8 mouse cellular contexts compared by ENCODE assay signal in genomic region chr13:3729926-3730698, GRCm38 (mm10).
DNase-seq lines count a peak whose midpoint lies in the region; ATAC-seq lines count a peak whose summit lies in the region.

No protein-coding gene starts in this region.

- H3K9ac ChIP-seq in heart, embryonic 13.5 days: no peak overlapping the region
- no peak overlapping the region for H3K9ac ChIP-seq in limb, embryonic 15.5 days

- DNase-seq in kidney, adult 9 months: peak; percentile 45
- no peak for DNase-seq in kidney, postnatal 14 days
- peak; percentile 74 for DNase-seq in retina, postnatal 1 day
- DNase-seq in gastrocnemius, postnatal 14 days: no peak
- DNase-seq in ovary, postnatal 10 days (ENCODE audit: low spot score): no peak
- no peak for DNase-seq in c-Kit-positive CD71-positive TER-119-positive erythroid progenitor cells, embryonic 14.5 days (ENCODE audit: low spot score)

- H3K9me3 ChIP-seq in heart, embryonic 13.5 days: no peaks in the 10 kb centered on the region
- no peaks in the 10 kb centered on the region for H3K9me3 ChIP-seq in limb, embryonic 15.5 days

- WGBS in heart, embryonic 13.5 days: 13% methylated on average over 3 of the region's 3 CpGs
- WGBS in limb, embryonic 15.5 days: 5% methylated on average over 3 of the region's 3 CpGs

- no peak for ATAC-seq in heart, embryonic 13.5 days (ENCODE audit: extremely low read depth, insufficient number of reproducible peaks, low FRiP score, low TSS enrichment)
- peak; percentile 35; the same call in 1 of the 2 replicates for ATAC-seq in limb, embryonic 15.5 days (ENCODE audit: insufficient number of reproducible peaks, low FRiP score, low TSS enrichment, low read depth)

- intact Hi-C loops in gastrocnemius, postnatal 14 days (cut with DNase I; ENCODE audit: low total_unique reads): no loop called here

- H3K36me3 ChIP-seq in heart, embryonic 13.5 days: no peaks in the 10 kb centered on the region
- no peaks in the 10 kb centered on the region for H3K36me3 ChIP-seq in limb, embryonic 15.5 days

- H3K4me3 ChIP-seq in heart, embryonic 13.5 days: no peak overlapping the region
- H3K4me3 ChIP-seq in limb, embryonic 15.5 days: no peak overlapping the region

- peaks cover 28% of the 10 kb centered on the region for H3K4me1 ChIP-seq in heart, embryonic 13.5 days
- H3K4me1 ChIP-seq in limb, embryonic 15.5 days: peaks cover 26% of the 10 kb centered on the region

- peak overlapping the region; percentile 48 for H3K27ac ChIP-seq in heart, embryonic 13.5 days (replicated peaks)
- peak overlapping the region; percentile 60 for H3K27ac ChIP-seq in limb, embryonic 15.5 days

- H3K4me2 ChIP-seq in heart, embryonic 13.5 days: no peak overlapping the region
- H3K4me2 ChIP-seq in limb, embryonic 15.5 days: no peak overlapping the region

- no peaks in the 10 kb centered on the region for H3K27me3 ChIP-seq in heart, embryonic 13.5 days (replicated peaks)
- no peaks in the 10 kb centered on the region for H3K27me3 ChIP-seq in limb, embryonic 15.5 days

Comparison
In these comparisons a context has a peak if more than half of its experiments do, and no peak if none do; other contexts are left out.
1. DNase-seq: peak in kidney, adult 9 months (single experiment) and retina, postnatal 1 day (single experiment); none in kidney, postnatal 14 days (single experiment), gastrocnemius, postnatal 14 days (single experiment), ovary, postnatal 10 days (single experiment) and c-Kit-positive CD71-positive TER-119-positive erythroid progenitor cells, embryonic 14.5 days (single experiment).